Mouse (Mus musculus) liver, postnatal 0 days (tissue): ENCODE data around the gene Kdm1b.

Experiments used
- CTCF ChIP-seq: sonication (generic); IDR thresholded peaks from 2 replicates; pipeline ENCODE4 v1.5.1; 2016; ENCODE audit warnings: antibody characterized with exemption, low read depth
- EP300 ChIP-seq: IDR thresholded peaks from 2 replicates; pipeline ENCODE4 v1.6.1; 2016; ENCODE audit warnings: antibody characterized with exemption, low read depth, mild to moderate bottlenecking

GRCm38 (mm10) chr13:47106580-47106888 lies 63.2 kb downstream of the Kdm1b start:
- TF ChIP-seq EP300, result no peak
- TF ChIP-seq CTCF, result no peak
